Mouse (Mus musculus): Measurements from ENCODE around the gene Abca2.

- TF ChIP-seq POLR2A (IDR thresholded peaks at IDR 0.05; ENCODE audit: low read depth, low read length) (no peak), CTCF (conservative IDR thresholded peaks at IDR 0.05; ENCODE audit: insufficient read depth, insufficient read length, low read depth, low read length) (peak; percentile 62)
These were observed 6.6 kb upstream of the Abca2 start for GRCm38 (mm10) chr2:25421896-25422295.

Data from kidney, adult 2 months (tissue).